In genomic region chr9:13323074-13323473, GRCm38 (mm10) we compare ENCODE assay signal across 10 mouse cellular contexts. TPM values are rescaled to one million over a fixed set of nuclear protein-coding genes. Genes with fewer than 3 reads are reported as not detected.
A peak's percentile ranks its signal among the peaks of the same experiment; 100 is the strongest.
DNase-seq lines count a peak whose midpoint lies in the region; ATAC-seq and TF ChIP-seq lines count a peak whose summit lies in the region.
"Had no signal": no experiment of that assay in that cellular context is flagged by ENCODE, and none has a peak within 500 bp of the region (broad histone marks: within the 10 kb centered on the region; RNA-seq: fewer than 3 reads in every experiment).

No protein-coding gene starts in this region.

- H3K9me3 ChIP-seq in heart, embryonic 10.5 days = no peaks in the 10 kb centered on the region
- no peaks in the 10 kb centered on the region for H3K9me3 ChIP-seq in lung, embryonic 15.5 days
- no peaks in the 10 kb centered on the region for H3K9me3 ChIP-seq in embryonic facial prominence, embryonic 10.5 days

- H3K4me2 ChIP-seq in lung, embryonic 15.5 days = no peak overlapping the region

- H3K4me1 ChIP-seq in heart, embryonic 10.5 days = peaks cover 43% of the 10 kb centered on the region
- peaks cover 30% of the 10 kb centered on the region for H3K4me1 ChIP-seq in lung, embryonic 15.5 days
- peaks cover 13% of the 10 kb centered on the region for H3K4me1 ChIP-seq in lung, adult 2 months (ENCODE audit: control insufficient read depth, insufficient read depth, low read length)
- peaks cover 16% of the 10 kb centered on the region for H3K4me1 ChIP-seq in embryonic facial prominence, embryonic 10.5 days

- no peak overlapping the region for H3K9ac ChIP-seq in lung, embryonic 15.5 days

- TF ChIP-seq POLR2A in lung, adult 2 months (IDR thresholded peaks at IDR 0.05; ENCODE audit: borderline replicate concordance, extremely low read depth, low read depth, low read length) = no peak

- peak; percentile 20 for DNase-seq in heart, embryonic 10.5 days (ENCODE audit: low spot score)
- DNase-seq in heart, postnatal 4 days = no peak
- no peak for DNase-seq in lung, adult 2 months
- DNase-seq in embryonic facial prominence, embryonic 10.5 days (ENCODE audit: low spot score) = no peak
- DNase-seq in c-Kit-positive CD71-positive TER-119-positive erythroid progenitor cells, embryonic 14.5 days (ENCODE audit: low spot score) = no peak
- no peak for DNase-seq in testis, postnatal 10 days (ENCODE audit: low spot score)
- DNase-seq: right cerebral cortex, postnatal 25 days had no signal

- no peaks in the 10 kb centered on the region for H3K36me3 ChIP-seq in heart, embryonic 10.5 days
- no peaks in the 10 kb centered on the region for H3K36me3 ChIP-seq in lung, embryonic 15.5 days
- H3K36me3 ChIP-seq in embryonic facial prominence, embryonic 10.5 days (replicated peaks) = no peaks in the 10 kb centered on the region

- no peak overlapping the region for H3K4me3 ChIP-seq in heart, embryonic 10.5 days
- H3K4me3 ChIP-seq in lung, embryonic 15.5 days = no peak overlapping the region
- no peak overlapping the region for H3K4me3 ChIP-seq in lung, adult 2 months (replicated peaks; ENCODE audit: extremely low read depth, low read depth, low read length)
- H3K4me3 ChIP-seq in embryonic facial prominence, embryonic 10.5 days = no peak overlapping the region

- no peak for ATAC-seq in lung, embryonic 15.5 days (ENCODE audit: borderline replicate concordance, extremely low read depth, low FRiP score, low TSS enrichment)
- peak; percentile 51; the same call in 1 of the 2 replicates for ATAC-seq in neutrophil, adult 5-6 weeks (ENCODE audit: extremely low read depth, insufficient number of reproducible peaks, low FRiP score, poor library complexity, severe bottlenecking)
- ATAC-seq: forebrain, embryonic 16.5 days had no signal

- WGBS in heart, embryonic 10.5 days = 66% methylated on average over 2 of the region's 2 CpGs
- 49% methylated on average over 2 of the region's 2 CpGs for WGBS in lung, embryonic 15.5 days
- 18% methylated on average over 2 of the region's 2 CpGs for WGBS in lung, adult 2 months
- WGBS in embryonic facial prominence, embryonic 10.5 days = 76% methylated on average over 2 of the region's 2 CpGs

- TF ChIP-seq CTCF in lung, adult 2 months (IDR thresholded peaks at IDR 0.05; ENCODE audit: insufficient read depth, low read length) = no peak

- no peaks in the 10 kb centered on the region for H3K27me3 ChIP-seq in heart, embryonic 10.5 days (ENCODE audit: insufficient read depth, poor library complexity, severe bottlenecking)
- H3K27me3 ChIP-seq in lung, embryonic 15.5 days = no peaks in the 10 kb centered on the region
- no peaks in the 10 kb centered on the region for H3K27me3 ChIP-seq in embryonic facial prominence, embryonic 10.5 days (replicated peaks; ENCODE audit: low read depth, poor library complexity, severe bottlenecking)

- H3K27ac ChIP-seq in heart, embryonic 10.5 days = peak overlapping the region; percentile 82
- peak overlapping the region; percentile 82 for H3K27ac ChIP-seq in lung, embryonic 15.5 days
- H3K27ac ChIP-seq in embryonic facial prominence, embryonic 10.5 days (replicated peaks) = peak overlapping the region; percentile 54

RNA-seq across cellular contexts. Expression of gene Maml2, which starts 25.3 kb away (rescaled TPM):
- 7.3 and 9.6 TPM in 2 replicates for polyA plus RNA-seq in heart, embryonic 10.5 days (2016; fragmentation: Nextera tagmentation; extraction: Ambion mirVana)
- 10 to 100 TPM; 11.9 to 13.2 TPM for total RNA-seq in heart, postnatal 4 days (2021)
- polyA plus RNA-seq in lung, embryonic 15.5 days (2015; fragmentation: Nextera tagmentation; extraction: Ambion mirVana) = 13.3 and 14.5 TPM in 2 replicates
- 16.7 and 17.1 TPM in 2 replicates for polyA plus RNA-seq in lung, adult 2 months (2012; rRNA removed)
- 7.3 and 8.0 TPM in 2 replicates for polyA plus RNA-seq in embryonic facial prominence, embryonic 10.5 days (2016; fragmentation: Nextera tagmentation; extraction: Ambion mirVana)
- total RNA-seq in neutrophil, adult 5-6 weeks (2017) = 16.0 and 17.7 TPM in 2 replicates
